Mouse (Mus musculus): ENCODE results near the gene Nms. TPM values are rescaled to one million over a fixed set of nuclear protein-coding genes. Genes with fewer than 3 reads are reported as not detected.

Nms gene
- not detected for total RNA-seq (2023)

DNA sequence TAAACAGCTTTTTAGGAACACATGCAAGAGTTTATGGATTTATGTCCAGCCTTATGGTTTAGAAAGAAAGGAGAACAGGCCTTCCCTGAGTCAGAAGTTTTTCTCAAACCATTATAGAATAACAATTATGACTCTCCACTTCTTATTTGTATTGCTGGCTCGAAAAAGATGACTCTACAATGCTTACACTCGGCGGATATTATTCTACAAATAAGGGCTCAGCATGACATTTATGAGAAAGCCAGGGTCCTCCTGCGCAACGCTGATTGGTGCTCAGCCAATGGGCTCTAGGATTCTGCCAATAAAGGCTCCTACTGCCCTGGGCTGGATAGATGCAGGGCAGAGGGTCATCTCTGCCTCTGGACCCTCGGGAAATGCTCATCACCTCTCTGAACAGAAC lies at the start of gene Nms:
Gene Nms, plus strand, starts transcription at position 301 of the 400 bp plus-strand sequence.

GRCm38 (mm10) chr1:38897431-38898248 lies 41.3 kb upstream of the Nms start, which contains the start of gene Chst10:
Gene Chst10 (minus strand): TSS chr1:38898161.

DNA sequence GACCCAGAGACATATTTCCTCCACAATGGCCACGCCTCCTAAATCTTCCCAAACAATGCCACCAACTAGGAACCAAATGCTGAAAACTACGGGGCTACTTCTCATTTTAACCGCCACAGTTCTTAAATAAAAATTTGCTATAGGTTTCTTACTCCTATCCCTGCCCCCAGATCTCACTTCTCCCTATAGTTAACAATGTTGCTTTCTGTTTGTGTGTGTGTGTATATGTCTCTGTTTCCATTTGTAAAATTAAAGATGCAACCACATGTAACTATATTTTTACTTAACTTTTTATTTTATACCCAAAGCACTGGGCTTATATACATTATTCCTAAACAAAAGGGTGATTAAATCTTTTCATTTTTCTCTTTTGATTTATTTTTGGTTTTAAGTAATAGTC lies 46.4 kb downstream of the Nms start, which contains the start of gene Pdcl3:
Gene Pdcl3, plus strand, starts transcription at position 301 of the 400 bp plus-strand sequence.

Other genes starting within 250 kb of the Nms start
- not detected for gene Lonrf2, start 102.4 kb upstream of the Nms start, total RNA-seq (2023)
- gene Chst10, start 41.0 kb upstream of the Nms start, total RNA-seq (2023) = 26.3 TPM
- 33.4 TPM for gene Pdcl3, start 46.5 kb downstream of the Nms start, total RNA-seq (2023)

Data from CD8-positive naive resting alpha-beta T cell, adult 57 days (primary cell).